ENCODE assay signal across 8 mouse cellular contexts in the genomic region with DNA sequence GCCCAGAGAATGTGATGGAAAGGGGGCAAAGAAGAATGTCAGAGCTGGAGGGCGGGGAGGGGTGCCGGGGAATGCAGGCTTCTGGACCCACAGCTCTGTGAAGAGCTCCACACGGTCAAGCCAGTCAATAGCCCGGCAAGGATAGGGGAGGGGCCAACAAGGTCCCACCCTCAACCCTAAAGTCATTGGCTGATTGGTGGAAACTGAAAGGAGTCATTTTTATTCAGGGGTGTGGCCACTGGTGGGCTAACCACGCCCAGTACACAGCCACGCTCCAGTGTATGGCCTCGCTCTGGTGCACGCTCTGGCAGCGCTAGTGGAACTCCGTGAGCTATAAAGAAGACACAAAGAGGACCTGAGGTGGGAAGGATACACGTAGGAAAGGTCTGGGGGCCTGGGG. TPM values are rescaled to one million over a fixed set of nuclear protein-coding genes. Genes with fewer than 3 reads are reported as not detected.
DNase-seq lines count a peak whose midpoint lies in the region; ATAC-seq and TF ChIP-seq lines count a peak whose summit lies in the region.
"Had no signal": no experiment of that assay in that cellular context is flagged by ENCODE, and none has a peak within 500 bp of the region (broad histone marks: within the 10 kb centered on the region; RNA-seq: fewer than 3 reads in every experiment).

No protein-coding gene starts in this region.

- no peak overlapping the region for H3K9ac ChIP-seq in neural tube, embryonic 11.5 days (ENCODE audit: low read length)
- no peak overlapping the region for H3K9ac ChIP-seq in embryonic facial prominence, embryonic 12.5 days
- no peak overlapping the region for H3K9ac ChIP-seq in limb, embryonic 14.5 days (ENCODE audit: low read depth, low read length, severe bottlenecking)
- no peak overlapping the region for H3K9ac ChIP-seq in heart, embryonic 11.5 days (ENCODE audit: low read depth, low read length)

- H3K4me3 ChIP-seq in neural tube, embryonic 11.5 days (ENCODE audit: low read depth, low read length), result no peak overlapping the region
- no peak overlapping the region for H3K4me3 ChIP-seq in embryonic facial prominence, embryonic 12.5 days
- H3K4me3 ChIP-seq in limb, embryonic 14.5 days (replicated peaks; ENCODE audit: low read length), result no peak overlapping the region
- no peak overlapping the region for H3K4me3 ChIP-seq in heart, embryonic 11.5 days (ENCODE audit: low read depth, low read length)

- H3K27me3 ChIP-seq in neural tube, embryonic 11.5 days (ENCODE audit: control insufficient read depth, insufficient read depth, low read length), result peaks cover 57% of the 10 kb centered on the region
- peaks cover 90% of the 10 kb centered on the region for H3K27me3 ChIP-seq in embryonic facial prominence, embryonic 12.5 days
- peaks cover 63% of the 10 kb centered on the region for H3K27me3 ChIP-seq in limb, embryonic 14.5 days (ENCODE audit: control insufficient read depth, insufficient read depth, low read length)
- H3K27me3 ChIP-seq in heart, embryonic 11.5 days (ENCODE audit: control insufficient read depth, insufficient read depth, low read length), result peaks cover 99% of the 10 kb centered on the region

- ATAC-seq in neural tube, embryonic 11.5 days (ENCODE audit: insufficient read depth, low FRiP score, low TSS enrichment), result peak; percentile 69; the same call in 1 of the 2 replicates
- peak; percentile 31; the same call in 1 of the 2 replicates for ATAC-seq in embryonic facial prominence, embryonic 12.5 days (ENCODE audit: insufficient number of reproducible peaks, insufficient read depth, low FRiP score, low TSS enrichment)
- peak; percentile 62; the same call in 1 of the 2 replicates for ATAC-seq in limb, embryonic 14.5 days (ENCODE audit: low FRiP score, low read depth)
- no peak for ATAC-seq in heart, embryonic 11.5 days (replicated peaks; ENCODE audit: insufficient number of reproducible peaks, low FRiP score, low TSS enrichment)

- 21% methylated on average over 11 of the region's 11 CpGs for WGBS in neural tube, embryonic 11.5 days
- WGBS in embryonic facial prominence, embryonic 12.5 days, result 19% methylated on average over 11 of the region's 11 CpGs
- 25% methylated on average over 11 of the region's 11 CpGs for WGBS in limb, embryonic 14.5 days
- WGBS in heart, embryonic 11.5 days (ENCODE audit: insufficient replicate concordance), result 24% methylated on average over 11 of the region's 11 CpGs

- H3K4me1 ChIP-seq in neural tube, embryonic 11.5 days (ENCODE audit: control insufficient read depth, insufficient read depth, low read length), result no peaks in the 10 kb centered on the region
- H3K4me1 ChIP-seq in embryonic facial prominence, embryonic 12.5 days, result peaks cover 2% of the 10 kb centered on the region; the same call in 1 of the 2 replicates
- H3K4me1 ChIP-seq in limb, embryonic 14.5 days (ENCODE audit: control insufficient read depth, insufficient read depth, low read length), result no peaks in the 10 kb centered on the region
- peaks cover 2% of the 10 kb centered on the region; the same call in 1 of the 2 replicates for H3K4me1 ChIP-seq in heart, embryonic 11.5 days (ENCODE audit: control insufficient read depth, insufficient read depth, low read length)

- H3K27ac ChIP-seq in neural tube, embryonic 11.5 days (ENCODE audit: low read depth, low read length), result no peak overlapping the region
- no peak overlapping the region for H3K27ac ChIP-seq in embryonic facial prominence, embryonic 12.5 days
- no peak overlapping the region for H3K27ac ChIP-seq in limb, embryonic 14.5 days (replicated peaks; ENCODE audit: low read depth, low read length)
- H3K27ac ChIP-seq in heart, embryonic 11.5 days (ENCODE audit: low read depth, low read length), result no peak overlapping the region

- no peaks in the 10 kb centered on the region for H3K9me3 ChIP-seq in neural tube, embryonic 11.5 days (ENCODE audit: control insufficient read depth, low read length)
- H3K9me3 ChIP-seq in embryonic facial prominence, embryonic 12.5 days, result no peaks in the 10 kb centered on the region
- H3K9me3 ChIP-seq in limb, embryonic 14.5 days (ENCODE audit: control insufficient read depth, low read length), result no peaks in the 10 kb centered on the region
- no peaks in the 10 kb centered on the region for H3K9me3 ChIP-seq in heart, embryonic 11.5 days (replicated peaks; ENCODE audit: control insufficient read depth, low read length)

- no peak for TF ChIP-seq POLR2A in limb, embryonic 14.5 days (IDR thresholded peaks at IDR 0.05; ENCODE audit: borderline replicate concordance, extremely low read depth, insufficient read depth, insufficient read length)

- no peak overlapping the region for H3K4me2 ChIP-seq in neural tube, embryonic 11.5 days (ENCODE audit: low read depth)
- H3K4me2 ChIP-seq in embryonic facial prominence, embryonic 12.5 days (replicated peaks), result no peak overlapping the region
- H3K4me2 ChIP-seq in limb, embryonic 14.5 days (replicated peaks; ENCODE audit: low read depth, low read length, severe bottlenecking), result no peak overlapping the region
- H3K4me2 ChIP-seq in heart, embryonic 11.5 days, result no peak overlapping the region

- DNase-seq in neural tube, embryonic 11.5 days (ENCODE audit: low spot score), result peak; percentile 74
- no peak for DNase-seq in neural tube, embryonic 10.5 days (ENCODE audit: extremely low spot score, low spot score)
- DNase-seq in limb, embryonic 14.5 days (ENCODE audit: low spot score), result peak; percentile 23
- DNase-seq in urinary bladder, postnatal 4 days (ENCODE audit: low spot score in 2 of 2), result no peak
- DNase-seq in spleen, postnatal 10 days (ENCODE audit: low spot score in 2 of 2), result no peak

- H3K36me3 ChIP-seq in neural tube, embryonic 11.5 days (ENCODE audit: control insufficient read depth, insufficient read depth, low read length), result no peaks in the 10 kb centered on the region
- no peaks in the 10 kb centered on the region for H3K36me3 ChIP-seq in embryonic facial prominence, embryonic 12.5 days
- H3K36me3 ChIP-seq in limb, embryonic 14.5 days (ENCODE audit: control insufficient read depth, insufficient read depth, low read length), result no peaks in the 10 kb centered on the region
- H3K36me3 ChIP-seq in heart, embryonic 11.5 days (ENCODE audit: control insufficient read depth, insufficient read depth, low read length), result no peaks in the 10 kb centered on the region

RNA-seq across cellular contexts. Expression of a gene that starts 23.2 kb away (rescaled TPM):
- not detected in 2 replicates for polyA plus RNA-seq in neural tube, embryonic 11.5 days (2014; fragmentation: Nextera tagmentation; extraction: Ambion mirVana)
- not detected in 2 replicates for polyA plus RNA-seq in embryonic facial prominence, embryonic 12.5 days (2016; fragmentation: Nextera tagmentation; extraction: Ambion mirVana)
- polyA plus RNA-seq in limb, embryonic 14.5 days (2012; rRNA removed), result not detected in 2 replicates
- polyA plus RNA-seq in limb, embryonic 14.5 days (2014; fragmentation: Nextera tagmentation; extraction: Ambion mirVana), result not detected in 2 replicates
- not detected in 2 replicates for polyA plus RNA-seq in heart, embryonic 11.5 days (2014; fragmentation: Nextera tagmentation; extraction: Ambion mirVana)
- polyA plus RNA-seq: liver, embryonic 16.5 days had no signal

RNA-seq across cellular contexts. Expression of a gene that starts 58.3 kb away (rescaled TPM):
- polyA plus RNA-seq in neural tube, embryonic 11.5 days (2014; fragmentation: Nextera tagmentation; extraction: Ambion mirVana), result 8.5 and 8.9 TPM in 2 replicates
- 5.2 and 6.5 TPM in 2 replicates for polyA plus RNA-seq in embryonic facial prominence, embryonic 12.5 days (2016; fragmentation: Nextera tagmentation; extraction: Ambion mirVana)
- polyA plus RNA-seq in limb, embryonic 14.5 days (2012; rRNA removed), result 9.7 and 11.7 TPM in 2 replicates
- polyA plus RNA-seq in limb, embryonic 14.5 days (2014; fragmentation: Nextera tagmentation; extraction: Ambion mirVana), result 7.4 and 9.1 TPM in 2 replicates
- 9.6 and 9.7 TPM in 2 replicates for polyA plus RNA-seq in heart, embryonic 11.5 days (2014; fragmentation: Nextera tagmentation; extraction: Ambion mirVana)

Comparison
In these comparisons a context has a peak if more than half of its experiments do, and no peak if none do; other contexts are left out.
1. DNase-seq: peak in neural tube, embryonic 11.5 days (single experiment) and limb, embryonic 14.5 days (single experiment); none in neural tube, embryonic 10.5 days (single experiment), urinary bladder, postnatal 4 days (0 of 2) and spleen, postnatal 10 days (0 of 2).